Mouse (Mus musculus): ENCODE measurements around the gene Trabd. TPM values are rescaled to one million over a fixed set of nuclear protein-coding genes. Genes with fewer than 3 reads are reported as not detected.

The Trabd gene
- polyA plus RNA-seq (2014; fragmentation: Illumina TruSeq; extraction: RNeasy Lipid Tissue Mini Kit (QIAGEN cat#74804); ENCODE audit: low read depth, low replicate concordance) = 3.2 TPM

DNA sequence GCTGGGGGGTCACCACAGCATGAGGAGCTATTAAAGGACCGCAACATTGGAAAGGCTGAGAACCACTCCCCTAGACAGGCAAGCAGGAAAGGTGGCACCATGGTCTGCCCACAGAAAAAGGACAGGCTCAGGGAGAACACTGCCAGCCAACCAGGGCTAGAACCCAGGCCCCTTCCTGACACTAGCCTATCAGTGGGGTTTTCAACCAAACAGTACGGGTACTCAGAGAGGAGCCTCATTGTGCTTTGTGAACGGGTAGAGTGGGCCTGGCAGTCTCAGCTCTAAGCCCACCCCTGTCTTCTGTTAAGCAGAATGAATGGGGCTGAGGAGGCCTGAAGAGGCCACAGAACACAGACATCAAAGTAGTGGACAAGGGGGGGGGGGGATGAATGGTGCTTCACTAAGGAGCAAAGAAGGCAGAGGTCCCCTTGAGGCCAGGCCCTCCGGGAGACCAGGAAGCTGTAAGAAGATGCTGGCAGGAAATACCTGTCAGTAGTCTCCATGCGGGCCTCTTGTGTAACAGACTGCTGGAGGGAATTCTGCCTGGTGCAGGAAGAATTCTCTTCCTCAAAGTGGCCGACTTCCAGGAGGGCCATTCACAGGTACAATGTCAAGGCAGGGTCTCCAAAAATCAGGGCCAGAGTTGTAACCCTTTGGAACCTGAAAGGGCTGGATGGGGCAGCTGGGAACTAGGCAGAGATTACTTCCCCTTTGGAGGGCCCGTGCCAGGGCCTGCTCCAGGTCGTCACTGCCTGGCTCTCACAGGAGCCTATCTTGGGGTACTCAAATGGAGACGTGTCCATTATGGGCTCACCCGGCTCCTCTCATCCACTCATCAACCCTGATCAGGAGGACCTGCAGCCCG lies at the start of gene Trabd:
Trabd (plus strand) TSS at position 512 of the 865 bp plus-strand sequence.

DNA sequence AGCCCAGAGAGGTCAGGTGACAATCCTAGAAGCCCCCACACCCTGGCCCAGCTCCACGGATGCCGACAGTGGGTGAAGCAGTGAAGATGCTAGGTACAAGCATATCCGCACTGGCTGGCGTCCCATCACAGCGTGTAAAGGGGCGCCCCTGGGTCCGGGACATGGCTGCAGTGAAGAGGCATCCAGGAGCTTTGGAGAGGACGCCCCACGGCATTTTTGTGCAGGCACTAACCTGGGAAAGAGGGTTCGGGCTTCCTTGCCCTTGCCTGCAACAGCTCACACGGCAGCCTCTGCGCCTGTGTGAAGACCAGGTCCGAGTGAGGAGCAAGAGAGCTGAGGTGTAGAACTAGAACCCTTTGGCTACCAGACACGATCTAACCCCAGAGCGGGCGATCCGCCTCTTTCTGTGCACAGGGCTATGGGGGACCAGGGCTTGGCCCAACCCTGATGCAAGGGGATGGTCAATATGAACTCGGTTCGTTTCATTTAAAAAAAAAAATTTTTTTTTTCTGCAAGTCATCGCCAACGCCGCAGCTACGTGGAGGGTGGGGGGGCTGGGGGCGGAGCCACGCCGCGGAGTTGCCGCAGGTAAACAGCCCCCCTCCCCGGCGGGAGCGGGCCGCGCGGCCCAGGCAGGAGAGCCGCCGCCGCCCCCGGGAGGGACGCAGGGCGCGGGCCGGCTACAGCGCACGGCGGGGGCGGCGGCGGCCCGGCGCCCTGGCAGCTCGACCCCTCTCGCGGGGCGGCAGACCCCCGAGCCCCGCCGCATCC lies 15.6 kb upstream of the Trabd start, which contains the start of gene Panx2:
Panx2 (plus strand) TSS at position 574 of the 771 bp plus-strand sequence.

DNA sequence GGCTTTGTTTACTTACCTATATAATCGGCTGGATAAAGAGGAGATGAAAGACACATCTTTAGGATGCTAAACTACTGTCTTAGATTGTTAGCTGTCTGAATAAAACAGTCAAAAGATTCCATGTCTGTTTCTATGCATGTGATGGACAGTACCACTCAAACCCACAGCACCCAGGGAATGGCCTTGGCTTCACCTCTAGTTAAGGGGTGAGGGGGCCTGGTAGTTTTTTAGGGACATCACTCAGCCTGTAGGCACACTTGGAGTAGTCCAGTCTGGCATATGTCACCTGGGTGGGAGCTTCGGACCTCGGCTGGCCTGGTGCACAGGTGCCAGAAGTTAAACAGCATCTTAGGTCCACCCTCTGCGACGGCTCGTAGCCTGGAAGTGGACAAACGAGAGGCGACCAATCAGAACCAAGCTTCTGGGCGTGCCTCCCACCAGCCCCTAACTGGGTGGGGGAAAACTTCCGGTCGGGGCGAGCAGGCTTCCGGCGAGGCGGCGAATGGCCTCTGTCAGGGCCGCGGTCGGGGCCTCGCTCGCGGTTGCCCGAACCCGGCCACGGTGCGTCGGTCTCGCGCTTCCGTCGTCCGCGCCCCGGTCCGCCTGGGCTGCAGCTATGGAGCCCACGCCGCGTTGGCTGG lies 13.8 kb downstream of the Trabd start, which contains the start of gene Selenoo:
Selenoo (plus strand) TSS at position 478 of the 641 bp plus-strand sequence.

DNA sequence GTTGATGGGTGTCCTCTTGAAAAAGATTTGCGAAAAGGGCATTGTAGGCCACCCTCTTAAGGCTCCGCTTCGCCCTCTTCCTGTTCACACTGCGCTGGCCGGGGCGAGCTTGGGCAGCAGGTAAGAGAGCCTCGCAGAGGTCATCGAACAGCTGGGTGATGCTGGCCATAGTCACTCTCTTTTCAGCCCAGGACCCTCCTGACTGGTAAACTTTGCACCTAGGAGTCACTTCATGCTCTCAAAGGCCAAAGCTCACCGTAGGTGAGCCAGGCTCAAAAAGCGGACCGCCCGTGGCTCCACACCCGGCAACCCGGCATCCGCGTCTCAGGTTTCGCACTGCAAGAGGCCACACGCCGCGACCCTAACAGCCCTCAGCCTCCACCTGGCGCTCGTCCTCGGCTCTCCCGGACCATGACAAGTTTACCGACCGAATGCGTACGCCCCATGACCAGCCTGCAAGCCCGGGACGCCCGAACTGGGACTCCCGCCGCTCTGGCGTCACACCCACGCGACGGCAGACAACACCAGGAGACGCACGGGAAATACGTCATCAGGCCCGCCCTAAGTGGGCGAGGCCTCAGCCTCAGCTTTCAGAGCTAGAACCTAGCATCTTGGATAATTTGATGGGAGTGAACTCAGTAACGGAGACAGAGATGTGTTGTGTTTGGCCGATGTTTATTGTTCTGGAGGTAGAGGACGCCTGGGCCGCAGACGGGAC lies 47.9 kb downstream of the Trabd start, which contains the start of gene Tubgcp6:
Tubgcp6 (minus strand) TSS at position 464 of the 718 bp plus-strand sequence.

DNA sequence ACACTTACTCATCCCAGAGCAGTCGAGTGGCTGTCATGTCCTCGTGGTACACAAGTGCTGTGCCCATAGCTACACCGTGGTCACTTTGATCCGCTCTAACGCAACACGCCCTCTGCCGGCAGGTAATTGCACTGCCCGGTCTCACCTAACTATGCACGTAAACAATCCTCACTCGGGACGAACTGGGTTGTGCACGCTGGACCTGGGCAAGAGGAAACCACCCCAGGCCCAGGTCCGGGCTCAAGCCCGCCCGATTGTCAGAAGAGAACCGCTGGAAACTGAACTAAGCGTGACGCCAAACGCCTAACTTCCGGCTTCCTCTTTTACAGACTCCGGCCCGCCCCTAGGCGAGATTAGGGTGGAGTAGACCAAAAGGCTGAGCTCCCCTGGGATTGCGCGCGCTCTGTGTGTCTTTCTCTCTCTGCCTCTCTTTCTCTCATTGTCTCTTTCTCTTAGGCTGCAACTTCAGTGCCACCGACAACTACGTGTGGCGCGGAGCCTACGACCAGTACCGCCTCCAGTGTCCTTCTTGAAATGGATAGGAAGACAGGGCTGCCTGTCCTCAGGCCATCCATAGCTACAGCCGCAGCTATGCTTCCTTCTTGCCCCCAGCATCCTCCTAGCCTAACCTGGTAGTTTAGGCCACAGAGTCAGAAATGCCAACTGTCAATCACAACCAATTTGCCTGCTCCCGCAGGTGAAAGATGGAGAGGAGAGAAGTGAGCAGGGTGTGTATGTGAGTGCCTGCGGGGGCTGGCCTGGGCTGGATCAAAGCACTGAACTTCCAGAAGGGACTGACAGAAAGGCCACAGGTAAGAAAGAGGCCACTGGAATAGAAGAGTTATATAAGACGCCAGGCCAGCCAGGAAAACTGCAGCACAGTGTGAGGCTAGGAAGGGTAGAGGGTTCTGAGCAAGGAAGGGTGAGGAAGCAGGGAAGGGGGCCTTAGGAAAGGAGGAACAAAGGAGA lies 53.7 kb downstream of the Trabd start, which contains the start of gene Hdac10:
Hdac10 (minus strand) TSS at position 319 of the 969 bp plus-strand sequence.

Other genes starting within 250 kb of the Trabd start
- gene Pim3, start 212.9 kb upstream of the Trabd start, polyA plus RNA-seq (2014; fragmentation: Illumina TruSeq; extraction: RNeasy Lipid Tissue Mini Kit (QIAGEN cat#74804); ENCODE audit: low read depth, low replicate concordance) = 3.5 TPM
- gene Ttll8, start 120.7 kb upstream of the Trabd start, polyA plus RNA-seq (2014; fragmentation: Illumina TruSeq; extraction: RNeasy Lipid Tissue Mini Kit (QIAGEN cat#74804); ENCODE audit: low read depth, low replicate concordance) = not detected
- gene Mlc1, start 96.1 kb upstream of the Trabd start, polyA plus RNA-seq (2014; fragmentation: Illumina TruSeq; extraction: RNeasy Lipid Tissue Mini Kit (QIAGEN cat#74804); ENCODE audit: low read depth, low replicate concordance) = not detected
- not detected for gene Mov10l1, start 92.2 kb upstream of the Trabd start, polyA plus RNA-seq (2014; fragmentation: Illumina TruSeq; extraction: RNeasy Lipid Tissue Mini Kit (QIAGEN cat#74804); ENCODE audit: low read depth, low replicate concordance)
- not detected for gene Panx2, start 15.4 kb upstream of the Trabd start, polyA plus RNA-seq (2014; fragmentation: Illumina TruSeq; extraction: RNeasy Lipid Tissue Mini Kit (QIAGEN cat#74804); ENCODE audit: low read depth, low replicate concordance)
- gene Selenoo, start 14.0 kb downstream of the Trabd start, polyA plus RNA-seq (2014; fragmentation: Illumina TruSeq; extraction: RNeasy Lipid Tissue Mini Kit (QIAGEN cat#74804); ENCODE audit: low read depth, low replicate concordance) = 5.4 TPM
- gene Tubgcp6, start 48.0 kb downstream of the Trabd start, polyA plus RNA-seq (2014; fragmentation: Illumina TruSeq; extraction: RNeasy Lipid Tissue Mini Kit (QIAGEN cat#74804); ENCODE audit: low read depth, low replicate concordance) = 1.6 TPM
- gene Hdac10, start 53.6 kb downstream of the Trabd start, polyA plus RNA-seq (2014; fragmentation: Illumina TruSeq; extraction: RNeasy Lipid Tissue Mini Kit (QIAGEN cat#74804); ENCODE audit: low read depth, low replicate concordance) = not detected
- gene Mapk12, start 65.6 kb downstream of the Trabd start, polyA plus RNA-seq (2014; fragmentation: Illumina TruSeq; extraction: RNeasy Lipid Tissue Mini Kit (QIAGEN cat#74804); ENCODE audit: low read depth, low replicate concordance) = 1.4 TPM
- gene Mapk11, start 74.5 kb downstream of the Trabd start, polyA plus RNA-seq (2014; fragmentation: Illumina TruSeq; extraction: RNeasy Lipid Tissue Mini Kit (QIAGEN cat#74804); ENCODE audit: low read depth, low replicate concordance) = 0.47 TPM
- gene Plxnb2, start 105.7 kb downstream of the Trabd start, polyA plus RNA-seq (2014; fragmentation: Illumina TruSeq; extraction: RNeasy Lipid Tissue Mini Kit (QIAGEN cat#74804); ENCODE audit: low read depth, low replicate concordance) = 4.9 TPM
- gene Dennd6b, start 121.4 kb downstream of the Trabd start, polyA plus RNA-seq (2014; fragmentation: Illumina TruSeq; extraction: RNeasy Lipid Tissue Mini Kit (QIAGEN cat#74804); ENCODE audit: low read depth, low replicate concordance) = 0.29 TPM
- gene Ppp6r2, start 136.4 kb downstream of the Trabd start, polyA plus RNA-seq (2014; fragmentation: Illumina TruSeq; extraction: RNeasy Lipid Tissue Mini Kit (QIAGEN cat#74804); ENCODE audit: low read depth, low replicate concordance) = 12.2 TPM
- gene Sbf1, start 240.2 kb downstream of the Trabd start, polyA plus RNA-seq (2014; fragmentation: Illumina TruSeq; extraction: RNeasy Lipid Tissue Mini Kit (QIAGEN cat#74804); ENCODE audit: low read depth, low replicate concordance) = 3.1 TPM
- not detected for gene Adm2, start 247.6 kb downstream of the Trabd start, polyA plus RNA-seq (2014; fragmentation: Illumina TruSeq; extraction: RNeasy Lipid Tissue Mini Kit (QIAGEN cat#74804); ENCODE audit: low read depth, low replicate concordance)

Data from adrenal gland, adult 10 weeks (tissue).